Mouse (Mus musculus) kidney, postnatal 14 days (tissue): ENCODE results near the gene Btnl4.

ENCODE experiments used
- DNase-seq: peaks from one replicate; pipeline ENCODE4 v3.0.0; 2022; ENCODE audit warnings: mixed read lengths

Btnl4 gene

GRCm38 (mm10) chr17:34437120-34437519 is 40.0 kb downstream of the Btnl4 start:
- no peak for DNase-seq

- DNase-seq = no peak
Measured at GRCm38 (mm10) chr17:34427597-34427996, 49.5 kb downstream of the Btnl4 start.

- DNase-seq = no peak
Measured at GRCm38 (mm10) chr17:34420014-34420413, 57.1 kb downstream of the Btnl4 start.
